In the genomic region with DNA sequence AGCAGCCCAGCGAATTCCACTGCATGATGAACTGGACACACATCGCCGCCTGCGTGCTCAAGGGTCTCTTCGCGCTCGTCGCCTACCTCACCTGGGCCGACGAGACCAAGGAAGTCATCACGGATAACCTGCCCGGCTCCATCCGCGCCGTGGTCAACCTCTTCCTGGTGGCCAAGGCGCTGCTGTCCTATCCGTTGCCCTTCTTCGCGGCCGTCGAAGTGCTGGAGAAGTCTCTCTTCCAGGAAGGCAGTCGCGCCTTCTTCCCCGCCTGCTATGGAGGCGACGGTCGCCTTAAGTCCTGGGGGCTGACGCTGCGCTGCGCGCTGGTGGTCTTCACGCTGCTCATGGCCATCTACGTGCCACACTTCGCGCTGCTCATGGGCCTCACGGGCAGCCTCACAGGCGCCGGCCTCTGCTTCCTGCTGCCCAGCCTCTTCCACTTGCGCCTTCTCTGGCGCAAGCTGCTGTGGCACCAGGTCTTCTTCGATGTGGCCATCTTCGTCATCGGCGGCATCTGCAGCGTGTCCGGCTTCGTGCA, we compare ENCODE assay signal across 11 mouse cellular contexts. TPM values are rescaled to one million over a fixed set of nuclear protein-coding genes. Genes with fewer than 3 reads are reported as not detected.
DNase-seq lines count a peak whose midpoint lies in the region; ATAC-seq and TF ChIP-seq lines count a peak whose summit lies in the region.
"Had no signal": no experiment of that assay in that cellular context is flagged by ENCODE, and none has a peak within 500 bp of the region (broad histone marks: within the 10 kb centered on the region; RNA-seq: fewer than 3 reads in every experiment).

No protein-coding gene starts in this region.

- H3K27ac ChIP-seq in liver, postnatal 0 days (ENCODE audit: low read depth) = no peak overlapping the region

- peak; percentile 29 for DNase-seq in embryo, embryonic 10 days (ENCODE audit: low spot score)
- DNase-seq in embryo, embryonic 10.5 days (ENCODE audit: low spot score) = no peak
- DNase-seq in urinary bladder, postnatal 25 days (ENCODE audit: low spot score) = peak; percentile 12
- no peak for DNase-seq in urinary bladder, postnatal 10 days (ENCODE audit: low spot score)
- DNase-seq in liver, postnatal 0 days = no peak
- no peak for DNase-seq in left cerebral cortex, postnatal 14 days (ENCODE audit: low spot score in 2 of 2)
- DNase-seq in cerebellum, adult 8-10 months = no peak
- no peak for DNase-seq in left cerebral cortex, adult 18-20 months (ENCODE audit: low spot score in 2 of 2)
- DNase-seq: lung, postnatal 10 days; spleen, adult 18-20 months had no signal

- peak overlapping the region; percentile 44 for H3K4me2 ChIP-seq in liver, postnatal 0 days (ENCODE audit: low read depth, low read length)

- TF ChIP-seq EP300 in liver, postnatal 0 days (IDR thresholded peaks at IDR 0.05; ENCODE audit: low read depth) = no peak

- H3K27me3 ChIP-seq in liver, postnatal 0 days (ENCODE audit: insufficient read depth, low read length) = peaks cover 96% of the 10 kb centered on the region

- H3K36me3 ChIP-seq in liver, postnatal 0 days (replicated peaks; ENCODE audit: insufficient read depth, low read length) = no peaks in the 10 kb centered on the region

- WGBS in liver, postnatal 0 days (ENCODE audit: insufficient replicate concordance) = 3% methylated on average over 47 of the region's 47 CpGs

- peak overlapping the region; percentile 22; the same call in 1 of the 2 replicates for H3K4me3 ChIP-seq in liver, postnatal 0 days (ENCODE audit: low read depth, low read length)

- no peaks in the 10 kb centered on the region for H3K9me3 ChIP-seq in liver, postnatal 0 days (ENCODE audit: low read length)

- TF ChIP-seq CTCF in liver, postnatal 0 days (IDR thresholded peaks at IDR 0.05; ENCODE audit: low read depth) = no peak

- peaks cover 3% of the 10 kb centered on the region; the same call in 1 of the 2 replicates for H3K4me1 ChIP-seq in liver, postnatal 0 days (ENCODE audit: insufficient read depth)

- no peak overlapping the region for H3K9ac ChIP-seq in liver, postnatal 0 days (replicated peaks)

- ATAC-seq in liver, postnatal 0 days = no peak

- intact Hi-C loops in left cerebral cortex, postnatal 14 days (cut with DNase I) = loop anchor here (5.0 kb wide), 1 partner anchor 62 kb away; no protein-coding TSS in a partner anchor

RNA-seq across cellular contexts. Expression of gene Slc32a1, which starts 3.9 kb away (rescaled TPM):
- not detected in 2 replicates for polyA plus RNA-seq in liver, postnatal 0 days (2015; fragmentation: Nextera tagmentation; extraction: Ambion mirVana)
- 10 to 100 TPM; 89.6 to 100.0 TPM for total RNA-seq in left cerebral cortex, postnatal 14 days (2021)
- 100 to 1,000 TPM in 1 of 2 experiments, 10 to 100 TPM in 1; 99.3 to 102 TPM for total RNA-seq in left cerebral cortex, adult 18-20 months (2021)
- polyA plus RNA-seq: gonadal fat pad, adult 2 months had no signal

RNA-seq across cellular contexts. Expression of gene Actr5, which starts 10.2 kb away (rescaled TPM):
- 2.8 and 3.1 TPM in 2 replicates for polyA plus RNA-seq in liver, postnatal 0 days (2015; fragmentation: Nextera tagmentation; extraction: Ambion mirVana)
- 10 to 100 TPM in 1 of 2 experiments, 1 to 10 TPM in 1; 9.1 to 10.1 TPM for total RNA-seq in left cerebral cortex, postnatal 14 days (2021)
- 10 to 100 TPM; 11.3 to 12.1 TPM for total RNA-seq in left cerebral cortex, adult 18-20 months (2021)

RNA-seq across cellular contexts. Expression of gene Ppp1r16b, which starts 50.7 kb away (rescaled TPM):
- polyA plus RNA-seq in liver, postnatal 0 days (2015; fragmentation: Nextera tagmentation; extraction: Ambion mirVana) = 2.5 and 2.9 TPM in 2 replicates
- 10 to 100 TPM; 74.2 to 76.5 TPM for total RNA-seq in left cerebral cortex, postnatal 14 days (2021)
- total RNA-seq in left cerebral cortex, adult 18-20 months (2021) = 100 to 1,000 TPM; 124 to 132 TPM

Comparison
In these comparisons a context has a peak if more than half of its experiments do, and no peak if none do; other contexts are left out.
1. DNase-seq: peak in embryo, embryonic 10 days (single experiment) and urinary bladder, postnatal 25 days (single experiment); none in embryo, embryonic 10.5 days (single experiment), urinary bladder, postnatal 10 days (single experiment), liver, postnatal 0 days (single experiment), left cerebral cortex, postnatal 14 days (0 of 2), cerebellum, adult 8-10 months (single experiment) and left cerebral cortex, adult 18-20 months (0 of 2).